Mouse (Mus musculus): ENCODE measurements around the gene Sat2.

Sat2 gene

GRCm38 (mm10) chr11:69621571-69622268, at the start of gene Sat2:
Gene Sat2, plus strand, starts transcription at chr11:69622024.
- peak; percentile 79 for DNase-seq (ENCODE audit: extremely low spot score, low spot score)

GRCm38 (mm10) chr11:69575220-69575619, 46.6 kb upstream of the Sat2 start:
- DNase-seq (ENCODE audit: extremely low spot score, low spot score), result no peak

- DNase-seq (ENCODE audit: extremely low spot score, low spot score), result no peak
Measured at GRCm38 (mm10) chr11:69576307-69576706, 45.5 kb upstream of the Sat2 start.

- DNase-seq (ENCODE audit: extremely low spot score, low spot score), result no peak
Measured at GRCm38 (mm10) chr11:69578301-69578700, 43.5 kb upstream of the Sat2 start.

GRCm38 (mm10) chr11:69579128-69580017, 42.5 kb upstream of the Sat2 start:
- DNase-seq (ENCODE audit: extremely low spot score, low spot score), result peak; percentile 98

GRCm38 (mm10) chr11:69580091-69580514, 41.7 kb upstream of the Sat2 start, which contains the start of the genes Wrap53 and Trp53:
Gene Wrap53, minus strand, starts transcription at chr11:69580255.
Gene Trp53, plus strand, starts transcription at chr11:69580359.
- DNase-seq (ENCODE audit: extremely low spot score, low spot score), result peak; percentile 84

- DNase-seq (ENCODE audit: extremely low spot score, low spot score), result no peak
Measured at GRCm38 (mm10) chr11:69580572-69581146, 41.2 kb upstream of the Sat2 start.

GRCm38 (mm10) chr11:69581147-69581688, 40.6 kb upstream of the Sat2 start:
- peak; percentile 91 for DNase-seq (ENCODE audit: extremely low spot score, low spot score)

- DNase-seq (ENCODE audit: extremely low spot score, low spot score), result peak; percentile 34
Measured at GRCm38 (mm10) chr11:69581814-69582213, 40.0 kb upstream of the Sat2 start.

GRCm38 (mm10) chr11:69582230-69582805, 39.5 kb upstream of the Sat2 start:
- no peak for DNase-seq (ENCODE audit: extremely low spot score, low spot score)

GRCm38 (mm10) chr11:69584008-69584407, 37.8 kb upstream of the Sat2 start:
- DNase-seq (ENCODE audit: extremely low spot score, low spot score), result no peak

- no peak for DNase-seq (ENCODE audit: extremely low spot score, low spot score)
Measured at GRCm38 (mm10) chr11:69584937-69585336, 36.9 kb upstream of the Sat2 start.

GRCm38 (mm10) chr11:69585718-69586325, 36.0 kb upstream of the Sat2 start:
- DNase-seq (ENCODE audit: extremely low spot score, low spot score), result no peak

GRCm38 (mm10) chr11:69589207-69589834, 32.5 kb upstream of the Sat2 start:
- no peak for DNase-seq (ENCODE audit: extremely low spot score, low spot score)

- no peak for DNase-seq (ENCODE audit: extremely low spot score, low spot score)
Measured at GRCm38 (mm10) chr11:69590622-69591021, 31.2 kb upstream of the Sat2 start.

GRCm38 (mm10) chr11:69591424-69591823, 30.4 kb upstream of the Sat2 start:
- no peak for DNase-seq (ENCODE audit: extremely low spot score, low spot score)

GRCm38 (mm10) chr11:69591899-69592637, 29.8 kb upstream of the Sat2 start:
- DNase-seq (ENCODE audit: extremely low spot score, low spot score), result no peak

- DNase-seq (ENCODE audit: extremely low spot score, low spot score), result no peak
Measured at GRCm38 (mm10) chr11:69592799-69593198, 29.0 kb upstream of the Sat2 start.

- DNase-seq (ENCODE audit: extremely low spot score, low spot score), result no peak
Measured at GRCm38 (mm10) chr11:69594853-69595252, 27.0 kb upstream of the Sat2 start.

- DNase-seq (ENCODE audit: extremely low spot score, low spot score), result no peak
Measured at GRCm38 (mm10) chr11:69599436-69599835, 22.4 kb upstream of the Sat2 start.
